Mouse (Mus musculus): ENCODE data around the gene Neurl3.

- TF ChIP-seq POLR2A (IDR thresholded peaks at IDR 0.05; ENCODE audit: low read depth, low read length) (no peak), CTCF (conservative IDR thresholded peaks at IDR 0.05; ENCODE audit: insufficient read depth, insufficient read length, low read depth, low read length) (no peak)
Measured at GRCm38 (mm10) chr1:36302957-36303356, 28.5 kb upstream of the Neurl3 start.
